Mouse (Mus musculus): ENCODE measurements around the gene Adat3. TPM values are rescaled to one million over a fixed set of nuclear protein-coding genes. Genes with fewer than 3 reads are reported as not detected.
A peak's percentile ranks its signal among the peaks of the same experiment; 100 is the strongest.

Gene Adat3
- 5.9 and 9.1 TPM in 2 replicates for polyA plus RNA-seq (2015; fragmentation: Nextera tagmentation; extraction: Ambion mirVana)

DNA sequence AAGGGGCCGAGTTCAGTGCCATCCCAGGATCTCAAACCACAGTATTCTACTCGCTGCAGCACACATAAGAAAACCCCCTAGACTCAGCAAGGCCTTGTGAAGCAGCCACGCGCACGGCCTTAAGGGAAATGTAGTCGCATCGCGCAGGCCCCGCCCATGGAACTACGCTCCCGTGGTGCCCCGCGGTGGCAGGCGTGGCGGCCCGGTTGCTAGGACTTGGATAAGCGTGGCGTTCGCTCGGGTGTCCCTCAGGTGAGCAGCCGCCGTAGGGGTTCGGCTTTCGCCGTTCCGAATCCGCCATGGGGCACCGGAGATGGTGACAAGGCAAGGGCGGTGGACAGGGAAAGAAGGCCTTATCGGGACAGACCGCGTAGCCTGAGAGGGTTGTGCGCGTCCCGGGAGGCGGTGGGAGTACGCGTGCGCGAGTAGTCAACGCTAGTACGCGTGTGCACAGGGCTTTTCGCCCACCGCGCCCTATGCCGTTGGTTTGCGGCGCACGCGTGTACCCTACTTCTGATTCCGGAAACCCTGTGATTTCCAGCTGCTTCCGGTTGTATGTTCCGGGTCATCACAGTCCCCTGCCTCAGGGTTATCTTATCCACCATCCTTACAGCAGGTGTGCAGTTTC, at the start of gene Adat3, which contains the start of gene Scamp4:
TSS of gene Adat3 (plus strand) at position 183 of the 628 bp plus-strand sequence.
TSS of gene Scamp4 (plus strand) at position 175 of the 628 bp plus-strand sequence.
- H3K4me3 ChIP-seq = peak within 1 kb of the TSS; percentile 71
- peak within 1 kb of the TSS; percentile 86 for H3K27ac ChIP-seq
- H3K27me3 ChIP-seq = no peaks in the 10 kb centered on the region
- under 1% methylated on average over 54 of the region's 54 CpGs for WGBS
- no peaks in the 10 kb centered on the region for H3K9me3 ChIP-seq
- peaks cover 23% of the 10 kb centered on the region for H3K4me1 ChIP-seq
- peaks cover 20% of the 10 kb centered on the region for H3K36me3 ChIP-seq
- peak within 1 kb of the TSS; percentile 74 for H3K9ac ChIP-seq
- ATAC-seq (ENCODE audit: insufficient number of reproducible peaks, insufficient read depth, low FRiP score, low TSS enrichment, low read depth) = peak; percentile 92
- H3K4me2 ChIP-seq = peak within 1 kb of the TSS; percentile 94

DNA sequence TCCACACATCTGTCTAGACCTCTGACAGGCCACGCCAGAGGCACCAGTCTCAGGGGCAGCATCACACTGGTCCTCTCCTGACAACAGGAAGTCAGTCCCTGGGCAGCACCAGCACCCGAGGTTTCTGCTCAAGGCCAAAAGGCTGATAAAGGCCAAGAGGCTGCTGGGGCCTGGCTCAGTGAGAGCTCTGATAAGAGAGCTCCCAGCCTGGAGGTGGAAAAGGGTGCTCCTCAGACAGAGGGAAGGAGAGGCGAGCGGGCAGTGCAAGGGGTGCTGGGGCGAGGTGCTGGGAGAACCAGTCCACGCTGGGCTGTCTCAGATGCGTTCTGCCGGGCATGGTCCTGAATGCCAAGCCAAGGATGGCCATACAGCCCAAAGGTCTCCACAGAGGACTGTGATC, 49.1 kb upstream of the Adat3 start:
- no peak overlapping the region for H3K9ac ChIP-seq
- no peak overlapping the region for H3K4me2 ChIP-seq
- no peak overlapping the region for H3K27ac ChIP-seq
- ATAC-seq (ENCODE audit: insufficient number of reproducible peaks, insufficient read depth, low FRiP score, low TSS enrichment, low read depth) = no peak
- 90% methylated on average over 8 of the region's 8 CpGs for WGBS
- no peak overlapping the region for H3K4me3 ChIP-seq
- H3K36me3 ChIP-seq = peaks cover 24% of the 10 kb centered on the region
- H3K9me3 ChIP-seq = no peaks in the 10 kb centered on the region
- no peaks in the 10 kb centered on the region for H3K27me3 ChIP-seq
- H3K4me1 ChIP-seq = peaks cover 13% of the 10 kb centered on the region

DNA sequence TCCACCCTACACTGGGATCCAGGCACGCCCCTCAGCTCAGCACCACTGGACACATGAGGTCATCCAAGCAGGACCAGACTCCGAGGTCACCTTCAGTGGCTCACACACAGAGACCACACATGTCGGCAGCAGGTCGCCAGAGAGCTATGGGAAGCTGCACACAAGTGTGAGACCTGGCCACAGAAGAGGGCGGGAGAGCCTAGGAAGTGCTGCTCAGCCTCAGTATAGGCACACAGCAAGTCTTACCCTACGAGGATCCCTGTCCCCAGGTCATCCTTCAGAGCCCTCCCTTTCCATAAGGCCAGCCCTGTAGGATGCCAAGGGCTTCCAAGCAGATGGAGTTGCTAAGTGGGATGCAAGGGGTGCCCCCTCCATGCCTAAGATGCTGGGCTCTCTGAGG, 48.7 kb upstream of the Adat3 start:
- H3K27me3 ChIP-seq = no peaks in the 10 kb centered on the region
- H3K9me3 ChIP-seq = no peaks in the 10 kb centered on the region
- H3K27ac ChIP-seq = no peak overlapping the region
- no peak for ATAC-seq (ENCODE audit: insufficient number of reproducible peaks, insufficient read depth, low FRiP score, low TSS enrichment, low read depth)
- H3K4me2 ChIP-seq = no peak overlapping the region
- H3K4me1 ChIP-seq = peaks cover 14% of the 10 kb centered on the region
- H3K36me3 ChIP-seq = peaks cover 19% of the 10 kb centered on the region
- H3K4me3 ChIP-seq = no peak overlapping the region
- WGBS = 83% methylated on average over 6 of the region's 6 CpGs
- H3K9ac ChIP-seq = no peak overlapping the region

DNA sequence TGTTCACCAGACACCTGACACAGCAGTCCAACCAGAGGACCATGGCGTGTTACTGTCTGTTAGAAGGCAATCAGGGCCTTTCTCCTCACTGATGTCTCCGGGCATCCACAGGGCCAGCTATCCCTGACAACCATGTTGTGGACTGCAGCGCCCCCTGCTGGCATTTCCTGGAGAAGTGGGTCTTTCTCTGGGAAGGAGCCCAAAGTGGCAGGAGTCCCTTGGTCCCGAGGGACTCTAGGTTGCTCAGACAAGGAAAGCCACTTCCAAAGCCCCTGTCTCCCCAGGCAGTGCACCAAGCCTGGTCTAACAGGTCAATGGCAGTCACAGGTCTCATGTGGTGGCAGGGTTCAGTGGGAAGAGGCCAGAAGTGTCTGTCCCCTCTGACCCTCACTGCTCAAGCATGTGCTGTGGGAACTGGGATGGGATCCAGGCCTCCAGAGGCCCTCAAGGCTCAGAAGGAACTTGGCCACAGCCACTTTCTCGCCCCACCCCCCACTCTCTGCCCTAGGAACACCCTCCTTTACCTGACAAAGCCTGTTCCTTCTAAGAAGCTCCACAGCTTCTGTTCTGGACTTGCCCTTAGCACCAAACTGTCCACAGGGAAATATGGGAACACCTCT, 45.2 kb upstream of the Adat3 start:
- WGBS = 38% methylated on average over 5 of the region's 5 CpGs
- Histone ChIP-seq H3K36me3 (no peaks in the 10 kb centered on the region), H3K4me3 (no peak overlapping the region), H3K9ac (peak overlapping the region; percentile 54; the same call in 1 of the 2 replicates), H3K27ac (no peak overlapping the region), H3K4me2 (no peak overlapping the region), H3K4me1 (peaks cover 33% of the 10 kb centered on the region), H3K9me3 (no peaks in the 10 kb centered on the region), H3K27me3 (no peaks in the 10 kb centered on the region)
- no peak for ATAC-seq (ENCODE audit: insufficient number of reproducible peaks, insufficient read depth, low FRiP score, low TSS enrichment, low read depth)

DNA sequence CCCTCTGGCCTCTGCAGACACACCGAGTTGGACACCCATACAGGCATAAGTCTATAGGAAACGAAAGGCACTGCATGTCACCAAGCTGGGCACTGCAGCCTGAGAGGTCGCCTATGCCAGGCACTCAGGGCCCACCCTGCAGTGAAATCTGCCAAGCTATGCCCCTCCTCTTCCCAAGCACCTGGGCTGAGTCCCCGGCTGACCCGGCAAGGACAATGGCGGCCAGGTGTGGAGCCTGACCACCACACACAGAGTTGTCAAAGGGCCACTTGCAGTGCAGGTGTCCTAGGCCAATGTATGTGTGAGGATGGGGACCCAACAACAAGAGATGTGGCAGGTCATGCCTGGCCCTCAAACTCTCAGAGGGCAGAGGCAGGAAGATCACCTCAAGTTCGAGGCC, 43.2 kb upstream of the Adat3 start:
- no peak overlapping the region for H3K27ac ChIP-seq
- H3K9ac ChIP-seq = peak overlapping the region; percentile 32; the same call in 1 of the 2 replicates
- peak overlapping the region; percentile 14; the same call in 1 of the 2 replicates for H3K4me2 ChIP-seq
- peaks cover 38% of the 10 kb centered on the region for H3K4me1 ChIP-seq
- no peaks in the 10 kb centered on the region for H3K27me3 ChIP-seq
- ATAC-seq (ENCODE audit: insufficient number of reproducible peaks, insufficient read depth, low FRiP score, low TSS enrichment, low read depth) = no peak
- no peaks in the 10 kb centered on the region for H3K36me3 ChIP-seq
- WGBS = 91% methylated on average over 7 of the region's 7 CpGs
- H3K9me3 ChIP-seq = no peaks in the 10 kb centered on the region
- H3K4me3 ChIP-seq = no peak overlapping the region

DNA sequence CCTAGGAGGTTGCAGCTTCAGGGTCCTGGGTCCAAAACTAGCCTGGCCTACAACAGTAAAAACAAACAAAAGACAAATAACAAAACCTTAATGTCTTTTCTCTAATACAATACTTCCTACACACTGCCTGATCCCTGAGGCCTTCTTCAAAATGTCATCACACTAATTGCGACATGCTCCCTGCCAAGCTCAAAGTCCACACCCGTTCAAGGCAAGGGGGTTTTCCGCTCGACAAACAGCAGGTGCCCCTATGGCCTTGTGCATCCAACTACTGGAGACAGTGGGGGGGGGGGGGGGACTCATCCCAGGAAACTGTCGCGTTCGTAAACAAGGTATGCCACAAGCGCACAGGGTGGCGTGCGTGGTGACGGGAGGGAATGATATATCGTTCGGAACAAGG, 42.1 kb upstream of the Adat3 start:
- H3K4me3 ChIP-seq = peak overlapping the region; percentile 99
- peak overlapping the region; percentile 89 for H3K4me2 ChIP-seq
- no peaks in the 10 kb centered on the region for H3K27me3 ChIP-seq
- peak overlapping the region; percentile 98 for H3K9ac ChIP-seq
- H3K4me1 ChIP-seq = peaks cover 38% of the 10 kb centered on the region
- H3K36me3 ChIP-seq = no peaks in the 10 kb centered on the region
- WGBS = 2% methylated on average over 13 of the region's 13 CpGs
- H3K27ac ChIP-seq = peak overlapping the region; percentile 92
- H3K9me3 ChIP-seq = no peaks in the 10 kb centered on the region
- no peak for ATAC-seq (ENCODE audit: insufficient number of reproducible peaks, insufficient read depth, low FRiP score, low TSS enrichment, low read depth)

DNA sequence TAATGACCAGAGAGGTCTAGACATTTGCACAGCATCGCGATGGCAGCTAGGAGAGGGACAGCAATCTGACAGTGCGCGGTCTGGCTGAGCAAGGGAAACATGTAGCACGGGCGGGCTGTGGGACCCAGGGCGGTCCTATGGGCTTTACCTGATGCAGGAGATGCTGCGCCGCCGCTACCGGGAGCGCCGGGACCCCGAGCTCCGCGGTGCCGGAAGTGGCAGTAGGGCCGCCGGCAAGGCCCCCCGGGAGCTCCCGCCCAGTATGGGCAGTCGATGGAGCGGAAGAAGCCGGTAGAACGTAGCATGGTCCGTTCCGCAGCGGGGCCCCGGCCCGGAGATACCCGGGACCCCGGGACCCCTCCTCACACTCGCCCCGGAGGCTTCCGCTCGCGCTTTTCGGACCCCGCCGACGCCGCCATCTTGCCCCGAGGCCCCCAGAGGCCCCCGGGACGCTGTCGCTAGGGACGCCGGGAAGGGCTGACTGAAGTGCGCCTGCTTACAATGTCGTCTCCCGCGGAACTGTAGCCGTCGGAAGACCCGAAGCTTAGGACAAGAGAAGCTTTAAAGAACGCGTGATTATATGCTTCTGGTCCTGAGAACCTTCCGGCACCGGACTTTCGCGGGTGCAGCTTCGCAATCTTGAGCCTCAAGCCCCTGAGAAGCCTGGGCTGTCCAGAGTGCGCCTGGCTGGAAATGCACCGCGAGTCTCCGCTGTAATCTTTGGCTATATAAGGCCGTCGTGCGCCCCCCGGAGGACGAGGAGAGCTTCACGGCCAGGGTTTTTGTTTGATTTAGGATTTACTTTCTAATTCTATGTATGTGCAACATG, 41.4 kb upstream of the Adat3 start, which contains the start of gene Rexo1:
TSS of gene Rexo1 (minus strand) at position 445 of the 829 bp plus-strand sequence.
- Histone ChIP-seq H3K27ac (peak within 1 kb of the TSS; percentile 92), H3K9ac (peak within 1 kb of the TSS; percentile 98), H3K4me2 (peak within 1 kb of the TSS; percentile 89), H3K4me3 (peak within 1 kb of the TSS; percentile 99), H3K9me3 (no peaks in the 10 kb centered on the region), H3K36me3 (no peaks in the 10 kb centered on the region), H3K27me3 (no peaks in the 10 kb centered on the region), H3K4me1 (peaks cover 39% of the 10 kb centered on the region)
- ATAC-seq (ENCODE audit: insufficient number of reproducible peaks, insufficient read depth, low FRiP score, low TSS enrichment, low read depth) = peak; percentile 70; the same call in 1 of the 2 replicates
- WGBS = under 1% methylated on average over 70 of the region's 72 CpGs

DNA sequence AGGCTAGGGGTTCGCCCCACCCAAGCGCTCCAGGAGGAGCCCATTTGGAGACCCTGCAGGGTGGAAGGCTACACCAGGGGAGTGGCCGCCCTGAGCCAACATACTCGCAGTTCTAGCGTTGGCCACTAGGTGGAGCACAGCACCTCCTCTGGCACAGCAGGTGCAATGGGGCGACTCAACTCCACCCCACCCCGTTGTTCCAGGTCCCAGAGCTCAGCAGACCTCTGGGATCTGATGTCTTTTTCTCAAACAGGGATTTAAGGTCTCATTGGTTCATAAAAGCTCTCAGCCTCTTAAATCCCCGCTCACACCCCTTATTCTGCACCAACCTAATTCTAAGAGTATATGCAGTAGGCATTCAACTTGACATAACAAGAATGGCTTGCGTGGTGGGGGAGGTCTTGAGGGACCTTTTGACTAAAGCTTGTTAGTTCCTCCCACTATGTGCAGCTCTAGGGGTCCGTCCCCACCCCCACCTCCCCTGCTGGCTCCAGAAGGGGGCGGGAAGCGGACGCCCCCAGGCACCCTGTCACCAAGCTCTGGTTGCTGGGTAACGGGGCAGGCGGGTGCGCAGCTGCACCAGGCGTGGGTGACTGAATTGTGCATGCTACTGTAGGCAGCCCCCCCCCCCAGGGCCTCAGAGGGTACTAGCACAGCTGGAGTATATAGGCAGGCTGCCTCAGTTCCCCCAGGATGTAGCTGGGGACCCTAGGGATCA, 36.1 kb upstream of the Adat3 start:
- Histone ChIP-seq H3K9me3 (no peaks in the 10 kb centered on the region), H3K4me2 (no peak overlapping the region), H3K4me3 (peak overlapping the region; percentile 9; the same call in 1 of the 2 replicates), H3K27ac (no peak overlapping the region), H3K4me1 (peaks cover 40% of the 10 kb centered on the region), H3K9ac (no peak overlapping the region), H3K36me3 (peaks cover 18% of the 10 kb centered on the region), H3K27me3 (no peaks in the 10 kb centered on the region)
- 23% methylated on average over 17 of the region's 17 CpGs for WGBS
- ATAC-seq (ENCODE audit: insufficient number of reproducible peaks, insufficient read depth, low FRiP score, low TSS enrichment, low read depth) = peak; percentile 16

DNA sequence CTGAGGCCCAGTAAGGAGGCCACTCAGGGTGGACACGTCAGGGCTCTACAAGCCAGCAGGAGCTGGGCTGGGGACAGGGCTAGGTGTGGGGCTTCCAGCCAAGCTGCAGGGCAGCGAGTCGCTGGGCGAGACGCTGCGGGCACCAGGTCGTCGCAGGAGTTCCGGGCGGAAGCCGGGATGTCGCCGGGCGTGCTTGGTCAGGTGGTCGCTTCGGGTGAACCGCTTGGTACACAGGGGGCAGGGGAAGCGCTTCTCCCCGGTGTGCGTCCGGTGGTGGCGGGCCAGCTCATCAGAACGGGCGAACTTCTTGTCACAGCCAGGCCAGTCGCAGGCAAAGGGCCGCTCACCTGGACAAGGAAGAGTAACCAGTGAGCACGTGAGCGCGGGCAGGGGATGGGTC, 33.8 kb upstream of the Adat3 start:
- H3K4me2 ChIP-seq = no peak overlapping the region
- H3K36me3 ChIP-seq = peaks cover 18% of the 10 kb centered on the region
- H3K27me3 ChIP-seq = no peaks in the 10 kb centered on the region
- H3K9ac ChIP-seq = no peak overlapping the region
- whole genome bisulfite sequencing = 96% methylated on average over 29 of the region's 29 CpGs
- H3K9me3 ChIP-seq = no peaks in the 10 kb centered on the region
- H3K4me3 ChIP-seq = no peak overlapping the region
- no peak for ATAC-seq (ENCODE audit: insufficient number of reproducible peaks, insufficient read depth, low FRiP score, low TSS enrichment, low read depth)
- no peak overlapping the region for H3K27ac ChIP-seq
- H3K4me1 ChIP-seq = peaks cover 54% of the 10 kb centered on the region

DNA sequence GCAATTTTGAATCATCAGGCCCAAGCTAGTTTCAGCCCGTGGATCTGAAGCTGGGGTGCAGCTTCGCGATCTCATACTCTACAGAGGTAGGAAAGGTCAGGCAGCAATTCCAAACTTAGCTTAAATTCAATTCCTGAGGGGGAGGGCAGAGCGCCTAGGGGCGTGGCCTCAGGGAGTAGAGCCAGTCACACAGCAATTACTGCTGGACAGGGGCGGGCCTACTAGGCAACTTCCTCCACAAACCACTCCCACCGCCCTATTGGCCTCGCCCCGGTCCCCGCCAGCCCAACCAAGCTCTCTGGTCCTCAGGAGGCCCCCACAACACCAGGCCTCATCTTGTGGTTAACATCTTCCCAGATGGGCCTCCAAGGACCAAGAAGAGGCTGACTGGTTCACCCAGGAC, 33.0 kb upstream of the Adat3 start:
- no peak overlapping the region; the same call in 1 of the 2 replicates for H3K27ac ChIP-seq
- peak overlapping the region; percentile 16 for H3K4me2 ChIP-seq
- peaks cover 58% of the 10 kb centered on the region for H3K4me1 ChIP-seq

DNA sequence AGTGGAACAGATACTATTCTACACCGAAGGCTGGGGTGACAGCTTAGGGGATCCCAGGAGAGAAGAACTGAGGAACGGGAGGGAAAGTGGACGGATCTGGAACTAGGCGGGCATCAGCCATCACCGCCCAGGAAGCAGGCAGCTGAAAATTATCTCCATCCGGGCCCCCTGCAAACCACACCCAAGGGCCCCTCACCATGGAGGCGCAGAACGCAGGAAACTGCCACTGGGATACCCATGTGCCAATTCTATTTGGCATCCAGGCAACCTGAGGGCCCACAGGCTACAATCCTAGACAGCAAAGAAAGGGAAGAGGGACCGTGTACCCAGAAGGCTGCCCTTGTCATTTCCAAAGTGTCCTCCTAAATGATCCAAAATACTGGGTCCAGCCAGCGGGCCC, 32.3 kb upstream of the Adat3 start:
- H3K4me2 ChIP-seq = peak overlapping the region; percentile 51
- no peaks in the 10 kb centered on the region for H3K9me3 ChIP-seq
- H3K9ac ChIP-seq = peak overlapping the region; percentile 65; the same call in 1 of the 2 replicates
- 0 out of 2 replicates have a peak overlapping the region, but pooled peaks have one; percentile 55 for H3K27ac ChIP-seq
- no peaks in the 10 kb centered on the region for H3K27me3 ChIP-seq
- WGBS = 86% methylated on average over 10 of the region's 10 CpGs
- peaks cover 18% of the 10 kb centered on the region for H3K36me3 ChIP-seq
- peaks cover 65% of the 10 kb centered on the region for H3K4me1 ChIP-seq
- H3K4me3 ChIP-seq = 0 out of 2 replicates have a peak overlapping the region, but pooled peaks have one; percentile 20
- ATAC-seq (ENCODE audit: insufficient number of reproducible peaks, insufficient read depth, low FRiP score, low TSS enrichment, low read depth) = no peak

More for the DNA sequence above, 33.0 kb upstream of the Adat3 start:
- 24% methylated on average over 10 of the region's 10 CpGs for WGBS
- no peak overlapping the region for H3K4me3 ChIP-seq
- ATAC-seq (ENCODE audit: insufficient number of reproducible peaks, insufficient read depth, low FRiP score, low TSS enrichment, low read depth) = no peak
- no peaks in the 10 kb centered on the region for H3K27me3 ChIP-seq
- H3K9ac ChIP-seq = no peak overlapping the region
- H3K36me3 ChIP-seq = peaks cover 18% of the 10 kb centered on the region
- no peaks in the 10 kb centered on the region for H3K9me3 ChIP-seq
